Mouse (Mus musculus) liver, postnatal 0 days (tissue): ENCODE data around the gene Cep68. TPM values are rescaled to one million over a fixed set of nuclear protein-coding genes. Genes with fewer than 3 reads are reported as not detected.

Experiments
- ATAC-seq: fragments of 200-750 bp; cut with Nextera tagmentation; 2 replicates; pipeline ENCODE4 v1.8.0; 2017; ENCODE audit warnings: mild to moderate bottlenecking, moderate library complexity
- DNase-seq: peaks from one replicate; pipeline ENCODE4 v3.0.0-alpha.2; 2016
- H3K27ac ChIP-seq: fragments of 300-500 bp; sonication (generic); 2 replicates; pipeline ENCODE4 v1.5.1; 2014; ENCODE audit warnings: antibody characterized with exemption, moderate library complexity, mild to moderate bottlenecking, low read depth
- H3K27me3 ChIP-seq: fragments of 300-500 bp; sonication (generic); 2 replicates; pipeline ENCODE4 v1.6.1; 2014; ENCODE audit warnings: low read length, control low read depth, mixed read lengths; ENCODE audit not compliant: insufficient read depth
- H3K36me3 ChIP-seq: fragments of 300-500 bp; sonication (generic); replicated peaks from 2 replicates; pipeline ENCODE4 v1.6.1; 2014; ENCODE audit warnings: mild to moderate bottlenecking, control low read depth, low read length, moderate library complexity, mixed read lengths; ENCODE audit not compliant: insufficient read depth
- H3K4me1 ChIP-seq: fragments of 300-500 bp; sonication (generic); 2 replicates; pipeline ENCODE4 v1.6.1; 2014; ENCODE audit warnings: antibody characterized with exemption, mild to moderate bottlenecking, control low read depth; ENCODE audit not compliant: insufficient read depth
- H3K4me2 ChIP-seq: fragments of 300-500 bp; sonication (generic); 2 replicates; pipeline ENCODE4 v1.6.1; 2014; ENCODE audit warnings: low read depth, mild to moderate bottlenecking, low read length, moderate library complexity, mixed read lengths
- H3K4me3 ChIP-seq: fragments of 300-500 bp; sonication (generic); 2 replicates; pipeline ENCODE4 v1.5.1; 2014; ENCODE audit warnings: low read depth, low read length
- H3K9ac ChIP-seq: fragments of 300-500 bp; sonication (generic); replicated peaks from 2 replicates; pipeline ENCODE4 v1.6.1; 2014; ENCODE audit warnings: mild to moderate bottlenecking, moderate library complexity
- H3K9me3 ChIP-seq: fragments of 300-500 bp; sonication (generic); 2 replicates; pipeline ENCODE4 v1.6.1; 2016; ENCODE audit warnings: mild to moderate bottlenecking, control low read depth, low read length, mixed read lengths
- CTCF ChIP-seq: sonication (generic); IDR thresholded peaks from 2 replicates; pipeline ENCODE4 v1.5.1; 2016; ENCODE audit warnings: antibody characterized with exemption, low read depth
- EP300 ChIP-seq: IDR thresholded peaks from 2 replicates; pipeline ENCODE4 v1.6.1; 2016; ENCODE audit warnings: antibody characterized with exemption, low read depth, mild to moderate bottlenecking
- WGBS: fragments of 180-500 bp; shearing (Covaris S2); extraction: QIAGEN DNeasy Blood & Tissue Kit; methylation state at CpG from one replicate; pipeline ENCODE4 v1.1.7; 2014; ENCODE audit not compliant: insufficient replicate concordance; 5-methylcytosine and 5-hydroxymethylcytosine counted together
- polyA plus RNA-seq: library from polyadenylated mRNA; unstranded; fragments of >200 nt; fragmentation: Nextera tagmentation; extraction: Ambion mirVana; gene quantifications from 2 replicates; pipeline ENCODE4 v1.2.1, GENCODE M21; 2015

Cep68 gene
- polyA plus RNA-seq, 1 experiment from 2014 or later: 4.9 TPM

DNA sequence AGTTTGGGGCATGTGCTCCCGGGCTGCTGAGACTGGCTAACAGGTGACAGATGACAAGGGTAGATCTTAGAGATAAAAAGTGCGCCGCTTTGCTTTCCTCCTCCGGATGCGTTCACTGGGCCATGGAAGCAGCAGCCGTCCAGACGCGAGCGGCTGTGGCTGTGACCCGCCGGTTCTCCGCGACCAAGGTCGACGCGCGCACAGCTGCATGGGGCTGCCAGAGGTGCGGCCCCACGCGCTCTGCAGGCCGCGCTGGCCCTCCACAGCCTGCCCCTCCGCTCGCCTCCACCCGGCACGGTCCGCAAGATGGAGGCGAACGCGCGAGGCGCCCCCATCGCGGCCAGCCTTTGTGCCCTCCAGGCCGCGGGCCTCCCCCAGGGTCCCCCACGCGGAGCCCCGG is 389 bp downstream of the Cep68 start:
- Histone ChIP-seq H3K27ac (peak overlapping the region; percentile 81), H3K4me3 (peak overlapping the region; percentile 79), H3K4me2 (peak overlapping the region; percentile 94), H3K9me3 (no peaks in the 10 kb centered on the region), H3K9ac (peak overlapping the region; percentile 77), H3K36me3 (no peaks in the 10 kb centered on the region), H3K4me1 (peaks cover 19% of the 10 kb centered on the region), H3K27me3 (no peaks in the 10 kb centered on the region)
- WGBS: 3% methylated on average over 39 of the region's 39 CpGs
- ATAC-seq (peak; percentile 60), DNase-seq (no peak)
- TF ChIP-seq CTCF (no peak), EP300 (no peak)

DNA sequence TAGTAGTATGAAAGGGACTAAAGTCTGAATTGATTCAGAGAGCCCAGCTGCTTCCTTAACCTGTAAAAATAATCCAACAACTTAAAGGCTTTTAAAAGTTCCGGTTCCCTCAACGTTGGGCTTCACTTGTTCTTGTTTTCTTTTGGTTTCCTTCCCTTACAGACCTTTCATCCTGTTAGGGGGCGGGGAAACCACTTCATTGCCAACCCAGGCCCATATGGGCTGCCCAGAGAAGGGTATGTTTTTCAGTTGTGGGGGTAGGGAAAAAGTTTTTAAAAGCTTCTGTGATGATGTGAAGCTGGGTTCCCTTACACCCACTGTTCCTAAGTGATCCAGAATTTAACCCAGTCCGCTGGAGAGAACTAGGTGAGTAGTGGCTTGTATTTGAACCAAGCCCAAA is 952 bp downstream of the Cep68 start:
- no peak for TF ChIP-seq EP300
- no peak for TF ChIP-seq CTCF
- Histone ChIP-seq H3K4me1 (peaks cover 22% of the 10 kb centered on the region), H3K9me3 (no peaks in the 10 kb centered on the region), H3K27me3 (no peaks in the 10 kb centered on the region), H3K4me2 (peak overlapping the region; percentile 94), H3K9ac (no peak overlapping the region; the same call in 1 of the 2 replicates), H3K36me3 (no peaks in the 10 kb centered on the region), H3K27ac (peak overlapping the region; percentile 81), H3K4me3 (peak overlapping the region; percentile 79)
- WGBS: 5% methylated on average over 4 of the region's 4 CpGs
- DNase-seq: no peak
- ATAC-seq: no peak

DNA sequence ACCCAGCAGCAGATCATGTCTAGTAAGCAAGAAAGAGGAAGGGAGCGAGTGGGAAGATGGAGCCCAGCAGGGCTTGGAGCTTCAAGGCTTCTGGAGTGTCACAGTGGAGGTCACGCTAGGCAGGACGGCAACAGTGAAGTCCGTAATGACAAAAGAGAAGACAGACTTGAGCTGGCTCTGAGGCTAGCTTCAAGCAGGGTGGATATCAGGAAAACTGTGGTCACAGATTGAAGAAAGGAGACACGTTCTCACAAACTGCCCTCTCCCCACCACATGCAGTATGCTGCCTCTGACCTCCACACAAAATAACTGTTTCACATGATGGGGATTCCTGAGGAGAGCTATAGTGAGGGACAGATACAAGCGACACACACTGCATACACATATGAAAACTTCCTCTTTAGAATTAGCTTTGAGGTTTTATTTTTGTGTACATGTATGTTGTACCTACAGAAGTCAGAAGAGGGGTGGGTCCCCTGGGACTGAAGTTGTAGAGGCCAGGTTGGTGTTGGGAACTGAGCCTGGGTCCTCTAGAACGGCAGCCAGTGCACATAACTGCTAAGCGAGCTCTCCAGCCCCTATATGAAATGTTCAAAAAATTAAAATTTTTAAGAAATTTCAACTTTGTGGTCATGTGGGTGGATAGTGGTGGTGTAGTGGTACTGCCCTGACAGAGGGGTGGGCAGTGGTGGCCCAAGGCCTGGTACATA is 1.9 kb downstream of the Cep68 start:
- WGBS: 66% methylated on average over 8 of the region's 8 CpGs
- ATAC-seq (no peak), DNase-seq (no peak)
- Histone ChIP-seq H3K9ac (no peak overlapping the region), H3K27ac (no peak overlapping the region), H3K36me3 (peaks cover 4% of the 10 kb centered on the region; the same call in 1 of the 2 replicates), H3K9me3 (no peaks in the 10 kb centered on the region), H3K4me3 (no peak overlapping the region), H3K4me1 (peaks cover 22% of the 10 kb centered on the region), H3K4me2 (peak overlapping the region; percentile 94; the same call in 1 of the 2 replicates), H3K27me3 (no peaks in the 10 kb centered on the region)
- no peak for TF ChIP-seq CTCF
- TF ChIP-seq EP300: no peak

GRCm38 (mm10) chr11:20246616-20247015 is 2.6 kb downstream of the Cep68 start:
- ATAC-seq: no peak
- no peak overlapping the region for H3K4me2 ChIP-seq
- H3K27ac ChIP-seq: no peak overlapping the region
- H3K27me3 ChIP-seq: no peaks in the 10 kb centered on the region
- DNase-seq: no peak
- H3K9me3 ChIP-seq: no peaks in the 10 kb centered on the region
- H3K9ac ChIP-seq: no peak overlapping the region
- no peak overlapping the region for H3K4me3 ChIP-seq
- peaks cover 22% of the 10 kb centered on the region for H3K4me1 ChIP-seq
- WGBS: 73% methylated on average over 1 of the region's 1 CpGs
- TF ChIP-seq CTCF (no peak), EP300 (no peak)
- peaks cover 7% of the 10 kb centered on the region; the same call in 1 of the 2 replicates for H3K36me3 ChIP-seq

GRCm38 (mm10) chr11:20245316-20245715 is 3.9 kb downstream of the Cep68 start:
- Histone ChIP-seq H3K4me3 (no peak overlapping the region), H3K36me3 (peaks cover 14% of the 10 kb centered on the region), H3K9me3 (no peaks in the 10 kb centered on the region), H3K4me1 (peaks cover 22% of the 10 kb centered on the region), H3K27ac (no peak overlapping the region), H3K27me3 (no peaks in the 10 kb centered on the region), H3K4me2 (no peak overlapping the region), H3K9ac (no peak overlapping the region)
- DNase-seq (no peak), ATAC-seq (no peak)
- TF ChIP-seq CTCF: no peak
- TF ChIP-seq EP300: no peak
- 77% methylated on average over 6 of the region's 6 CpGs for WGBS

- no peaks in the 10 kb centered on the region for H3K9me3 ChIP-seq
- no peak overlapping the region for H3K27ac ChIP-seq
- peaks cover 21% of the 10 kb centered on the region for H3K36me3 ChIP-seq
- no peak overlapping the region for H3K9ac ChIP-seq
- 79% methylated on average over 16 of the region's 16 CpGs for WGBS
- no peak for ATAC-seq
- no peak overlapping the region for H3K4me3 ChIP-seq
- peak; percentile 30 for TF ChIP-seq CTCF
- TF ChIP-seq EP300: no peak
- no peak overlapping the region for H3K4me2 ChIP-seq
- H3K4me1 ChIP-seq: peaks cover 25% of the 10 kb centered on the region
- DNase-seq: no peak
- no peaks in the 10 kb centered on the region for H3K27me3 ChIP-seq
Measured at GRCm38 (mm10) chr11:20244336-20245290, 4.6 kb downstream of the Cep68 start.
